Mouse (Mus musculus): Measurements from ENCODE around the gene Hist1h4j. TPM values are rescaled to one million over a fixed set of nuclear protein-coding genes. Genes with fewer than 3 reads are reported as not detected.

The Hist1h4j gene
- total and polyA plus RNA-seq, 3 experiments, result 2.7 to 947 TPM; not detected in 1

DNA sequence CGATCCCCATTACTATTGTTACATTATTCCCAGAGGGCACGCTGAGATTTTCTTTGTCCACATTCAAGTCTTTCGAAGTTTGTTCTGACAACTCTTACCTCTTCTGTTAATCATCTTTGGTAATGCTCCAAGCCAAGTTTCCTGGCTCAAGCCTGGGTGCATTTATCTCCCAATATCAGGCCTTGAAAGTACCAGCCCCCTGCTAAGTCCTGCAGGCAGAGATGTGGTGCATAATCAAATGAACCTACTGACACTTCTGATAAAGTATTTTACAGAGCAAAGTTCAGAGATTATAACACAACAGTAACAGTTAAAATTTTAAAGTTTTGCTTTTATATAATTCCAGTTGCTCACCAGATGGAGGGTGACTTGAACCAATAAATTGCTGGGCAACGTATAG lies 23.2 kb upstream of the Hist1h4j start:
- Histone ChIP-seq H3K27ac (ENCODE audit: control insufficient read depth, low read depth, low read length) (no peak overlapping the region), H3K27me3 (ENCODE audit: control insufficient read depth in 1 of 2, insufficient read depth in 2 of 2, low read length in 2 of 2) (no peaks in the 10 kb centered on the region), H3K9ac (ENCODE audit: control insufficient read depth, low read depth, low read length, poor library complexity, severe bottlenecking) (no peak overlapping the region), H3K36me3 (ENCODE audit: control insufficient read depth in 1 of 2, insufficient read depth in 2 of 2, low read length in 2 of 2) (peaks cover 0 to 16% of the 10 kb centered on the region in 2 experiments; a peak in 2 of 4 replicates), H3K4me3 (ENCODE audit: control insufficient read depth in 1 of 2, insufficient read depth in 1 of 2, low read depth in 2 of 2, low read length in 2 of 2) (peak overlapping the region; percentile 44 to 64), H3K9me3 (replicated peaks; ENCODE audit: insufficient read depth, low read length) (no peaks in the 10 kb centered on the region), H3K4me1 (ENCODE audit: control insufficient read depth in 1 of 2, insufficient read depth in 2 of 2, low read length in 2 of 2) (peaks cover 0 to 7% of the 10 kb centered on the region in 2 experiments; a peak in 2 of 4 replicates), H3K79me2 (ENCODE audit: control insufficient read depth, insufficient read depth, low read length, poor library complexity) (no peaks in the 10 kb centered on the region; the same call in 1 of the 2 replicates)
- DNase-seq (ENCODE audit: low read depth, low spot score), result peak; percentile 72
- peak; percentile 83 for TF ChIP-seq GATA1 (IDR thresholded peaks at IDR 0.05; ENCODE audit: low read depth, low read length)
- TF ChIP-seq TAL1 (IDR thresholded peaks at IDR 0.05; ENCODE audit: low read length), result peak; percentile 61
- no peak for TF ChIP-seq ELF1 (IDR thresholded peaks at IDR 0.05; ENCODE audit: low read depth, low read length)

DNA sequence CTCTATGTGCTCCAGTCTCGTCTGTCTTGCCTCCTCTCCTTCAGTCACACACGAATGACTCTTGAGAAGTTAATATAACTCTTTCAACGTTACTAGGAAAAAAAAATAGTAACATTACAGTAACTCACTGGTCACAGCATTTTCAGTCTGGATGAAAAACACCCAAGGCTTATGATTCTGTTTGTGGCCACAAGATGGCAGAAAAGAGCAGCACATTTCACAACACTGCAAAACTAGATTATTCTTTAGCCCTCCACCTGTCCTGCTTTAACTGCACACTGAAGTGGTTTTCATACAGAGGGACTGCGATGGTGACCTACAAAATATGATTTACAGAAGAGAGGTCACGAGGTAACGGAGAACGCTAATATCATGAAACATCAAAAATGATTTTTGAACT lies 20.1 kb upstream of the Hist1h4j start:
- Histone ChIP-seq H3K9me3 (replicated peaks; ENCODE audit: insufficient read depth, low read length) (no peaks in the 10 kb centered on the region), H3K4me1 (ENCODE audit: control insufficient read depth in 1 of 2, insufficient read depth in 2 of 2, low read length in 2 of 2) (peaks cover 0 to 5% of the 10 kb centered on the region in 2 experiments; a peak in 1 of 4 replicates), H3K27me3 (ENCODE audit: control insufficient read depth in 1 of 2, insufficient read depth in 2 of 2, low read length in 2 of 2) (no peaks in the 10 kb centered on the region), H3K36me3 (ENCODE audit: control insufficient read depth in 1 of 2, insufficient read depth in 2 of 2, low read length in 2 of 2) (peaks cover 0 to 12% of the 10 kb centered on the region in 2 experiments; a peak in 2 of 4 replicates), H3K4me3 (ENCODE audit: control insufficient read depth in 1 of 2, insufficient read depth in 1 of 2, low read depth in 2 of 2, low read length in 2 of 2) (peak overlapping the region; percentile 17 to 30), H3K27ac (ENCODE audit: control insufficient read depth, low read depth, low read length) (peak overlapping the region; percentile 91), H3K79me2 (ENCODE audit: control insufficient read depth, insufficient read depth, low read length, poor library complexity) (no peaks in the 10 kb centered on the region; the same call in 1 of the 2 replicates), H3K9ac (ENCODE audit: control insufficient read depth, low read depth, low read length, poor library complexity, severe bottlenecking) (peak overlapping the region; percentile 47)
- peak; percentile 89 for DNase-seq (ENCODE audit: low read depth, low spot score)
- TF ChIP-seq TBP (IDR thresholded peaks at IDR 0.05; ENCODE audit: low read depth, low read length) (peak; percentile 70; the same call in 1 of the 2 replicates), GATA1 (IDR thresholded peaks at IDR 0.05; ENCODE audit: low read depth, low read length) (0 out of 2 replicates have a peak, but pooled peaks have one; percentile 16), SMC3 (IDR thresholded peaks at IDR 0.05; ENCODE audit: low read depth, low read length) (no peak), USF1 (IDR thresholded peaks at IDR 0.05; ENCODE audit: low read depth, low read length) (no peak), CTCF (IDR thresholded peaks at IDR 0.05 in 2 of 3, conservative IDR thresholded peaks at IDR 0.05 in 1 of 3; ENCODE audit: control insufficient read depth in 1 of 3, insufficient read depth in 1 of 3, low read depth in 2 of 3, low read length in 3 of 3, poor library complexity in 1 of 3, severe bottlenecking in 1 of 3) (peak in 2 of 3 experiments; percentile 28 to 82; a peak in 3 of 6 replicates), ELF1 (IDR thresholded peaks at IDR 0.05; ENCODE audit: low read depth, low read length) (no peak), USF2 (IDR thresholded peaks at IDR 0.05; ENCODE audit: borderline replicate concordance in 1 of 2, insufficient read depth in 1 of 2, low read depth in 1 of 2, low read length in 2 of 2) (no peak)

DNA sequence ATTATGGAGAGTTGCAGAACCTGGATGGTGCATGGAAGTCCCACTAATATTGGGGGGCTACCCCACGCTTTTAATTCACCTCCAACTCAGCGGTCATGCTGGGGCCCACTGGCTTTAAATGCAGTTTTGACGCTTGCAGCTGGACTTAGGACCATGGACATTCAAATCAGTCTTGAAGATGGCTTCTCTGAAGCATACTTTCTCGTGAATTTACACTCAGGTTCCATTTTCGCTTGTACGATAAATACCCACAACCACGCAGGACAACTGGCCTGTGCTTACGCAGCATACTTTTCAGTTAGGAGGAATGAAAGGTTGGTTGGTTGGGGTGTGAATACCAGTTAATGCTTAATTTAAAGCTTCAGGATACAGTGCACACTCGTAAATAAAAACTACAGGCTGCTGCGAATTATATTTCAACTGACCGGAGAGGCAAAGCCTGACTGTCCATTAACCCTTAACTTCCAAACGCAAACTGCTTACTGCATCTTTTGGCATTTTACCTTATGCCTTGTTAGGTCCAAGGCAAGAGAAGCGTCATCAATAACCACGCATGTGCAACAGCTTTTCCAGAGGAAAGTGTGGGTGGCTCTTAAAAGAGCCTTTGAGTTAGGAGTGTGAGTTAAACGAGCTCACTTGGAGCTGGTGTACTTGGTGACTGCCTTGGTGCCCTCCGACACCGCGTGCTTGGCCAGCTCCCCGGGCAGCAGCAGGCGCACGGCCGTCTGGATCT lies 19.6 kb upstream of the Hist1h4j start:
- peaks cover 0 to 18% of the 10 kb centered on the region in 2 experiments; a peak in 2 of 4 replicates for H3K36me3 ChIP-seq (ENCODE audit: control insufficient read depth in 1 of 2, insufficient read depth in 2 of 2, low read length in 2 of 2)
- peaks cover 0 to 7% of the 10 kb centered on the region in 2 experiments; a peak in 1 of 4 replicates for H3K4me1 ChIP-seq (ENCODE audit: control insufficient read depth in 1 of 2, insufficient read depth in 2 of 2, low read length in 2 of 2)
- peak overlapping the region; percentile 91 for H3K27ac ChIP-seq (ENCODE audit: control insufficient read depth, low read depth, low read length)
- H3K4me3 ChIP-seq (ENCODE audit: control insufficient read depth in 1 of 2, insufficient read depth in 1 of 2, low read depth in 2 of 2, low read length in 2 of 2), result peak overlapping the region; percentile 17 to 30
- no peaks in the 10 kb centered on the region for H3K9me3 ChIP-seq (replicated peaks; ENCODE audit: insufficient read depth, low read length)
- TF ChIP-seq RAD21 (IDR thresholded peaks at IDR 0.05; ENCODE audit: low read depth, low read length) (no peak), POLR2A (IDR thresholded peaks at IDR 0.05; ENCODE audit: control insufficient read depth in 1 of 2, insufficient read depth in 1 of 2, low read depth in 1 of 2, low read length in 2 of 2, poor library complexity in 1 of 2) (peak; percentile 90 to 96; a peak in 3 of 4 replicates), TBP (IDR thresholded peaks at IDR 0.05; ENCODE audit: low read depth, low read length) (0 out of 2 replicates have a peak, but pooled peaks have one; percentile 39), POLR2AphosphoS5 (IDR thresholded peaks at IDR 0.05; ENCODE audit: borderline replicate concordance, low read depth, low read length) (peak; percentile 93; the same call in 1 of the 2 replicates)
- no peaks in the 10 kb centered on the region; the same call in 1 of the 2 replicates for H3K79me2 ChIP-seq (ENCODE audit: control insufficient read depth, insufficient read depth, low read length, poor library complexity)
- H3K27me3 ChIP-seq (ENCODE audit: control insufficient read depth in 1 of 2, insufficient read depth in 2 of 2, low read length in 2 of 2), result no peaks in the 10 kb centered on the region
- peak; percentile 87 for DNase-seq (ENCODE audit: low read depth, low spot score)
- H3K9ac ChIP-seq (ENCODE audit: control insufficient read depth, low read depth, low read length, poor library complexity, severe bottlenecking), result peak overlapping the region; percentile 43
